Mouse (Mus musculus) hindbrain, embryonic 13.5 days (tissue): ENCODE measurements around the gene Tnrc18. TPM values are rescaled to one million over a fixed set of nuclear protein-coding genes. Genes with fewer than 3 reads are reported as not detected.

Experiments
- ATAC-seq: fragments of 200-750 bp; cut with Nextera tagmentation; 2 replicates; pipeline ENCODE4 v1.8.0; 2017; ENCODE audit warnings: moderate TSS enrichment; ENCODE audit not compliant: low FRiP score
- H3K27ac ChIP-seq: fragments of 300-500 bp; sonication (generic); 2 replicates; pipeline ENCODE4 v1.5.1; 2015; ENCODE audit warnings: inconsistent platforms, mild to moderate bottlenecking, moderate library complexity
- H3K27me3 ChIP-seq: fragments of 300-500 bp; sonication (generic); 2 replicates; pipeline ENCODE4 v1.6.1; 2015; ENCODE audit warnings: mild to moderate bottlenecking, inconsistent platforms
- H3K36me3 ChIP-seq: fragments of 300-500 bp; sonication (generic); 2 replicates; pipeline ENCODE4 v1.6.1; 2015; ENCODE audit warnings: mild to moderate bottlenecking, inconsistent platforms
- H3K4me1 ChIP-seq: fragments of 300-500 bp; sonication (generic); replicated peaks from 2 replicates; pipeline ENCODE4 v1.6.1; 2015; ENCODE audit warnings: inconsistent platforms
- H3K4me2 ChIP-seq: fragments of 300-500 bp; sonication (generic); 2 replicates; pipeline ENCODE4 v1.6.1; 2015; ENCODE audit warnings: inconsistent platforms, mild to moderate bottlenecking, moderate library complexity
- H3K4me3 ChIP-seq: fragments of 300-500 bp; sonication (generic); 2 replicates; pipeline ENCODE4 v1.5.1; 2015; ENCODE audit warnings: mild to moderate bottlenecking, inconsistent platforms
- H3K9ac ChIP-seq: fragments of 300-500 bp; sonication (generic); 2 replicates; pipeline ENCODE4 v1.6.1; 2015; ENCODE audit warnings: mild to moderate bottlenecking, inconsistent platforms
- H3K9me3 ChIP-seq: fragments of 300-500 bp; sonication (generic); 2 replicates; pipeline ENCODE4 v1.6.1; 2016; ENCODE audit warnings: inconsistent platforms
- WGBS: fragments of 180-500 bp; shearing (Covaris S2); methylation state at CpG from one replicate; pipeline ENCODE4 v1.1.7; 2015; 5-methylcytosine and 5-hydroxymethylcytosine counted together
- polyA plus RNA-seq: library from polyadenylated mRNA; unstranded; fragments of >200 nt; fragmentation: Nextera tagmentation; extraction: Ambion mirVana; gene quantifications from 2 replicates; pipeline ENCODE4 v1.2.1, GENCODE M21; 2015

Gene Tnrc18
- polyA plus RNA-seq, 1 experiment from 2014 or later, result 35.8 TPM

DNA sequence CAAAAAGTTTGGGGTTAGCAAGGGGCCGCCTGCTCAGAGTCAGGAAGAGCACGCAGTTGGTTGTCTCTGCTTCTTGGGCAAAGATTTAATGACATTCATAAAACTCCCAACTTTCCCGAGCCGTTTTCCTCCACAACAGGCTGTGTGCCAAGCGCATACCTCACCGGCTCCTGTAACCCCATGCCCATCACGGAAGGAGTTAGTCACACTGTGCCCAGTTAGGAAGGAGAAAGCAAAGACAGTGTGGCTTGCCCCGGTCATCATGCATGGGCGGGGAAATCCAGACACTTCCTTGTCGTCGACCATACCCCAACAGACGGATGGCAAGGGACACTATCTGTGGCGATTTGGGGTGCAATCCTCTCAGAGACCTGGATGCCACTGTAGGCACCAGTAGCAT lies 19.8 kb downstream of the Tnrc18 start:
- no peak overlapping the region for H3K9ac ChIP-seq
- ATAC-seq, result no peak
- H3K4me1 ChIP-seq, result peaks cover 96% of the 10 kb centered on the region
- 0 out of 2 replicates have a peak overlapping the region, but pooled peaks have one; percentile 19 for H3K27ac ChIP-seq
- WGBS, result 82% methylated on average over 13 of the region's 13 CpGs
- H3K9me3 ChIP-seq, result no peaks in the 10 kb centered on the region
- H3K36me3 ChIP-seq, result peaks cover 25% of the 10 kb centered on the region
- no peak overlapping the region for H3K4me3 ChIP-seq
- no peaks in the 10 kb centered on the region for H3K27me3 ChIP-seq
- H3K4me2 ChIP-seq, result no peak overlapping the region

DNA sequence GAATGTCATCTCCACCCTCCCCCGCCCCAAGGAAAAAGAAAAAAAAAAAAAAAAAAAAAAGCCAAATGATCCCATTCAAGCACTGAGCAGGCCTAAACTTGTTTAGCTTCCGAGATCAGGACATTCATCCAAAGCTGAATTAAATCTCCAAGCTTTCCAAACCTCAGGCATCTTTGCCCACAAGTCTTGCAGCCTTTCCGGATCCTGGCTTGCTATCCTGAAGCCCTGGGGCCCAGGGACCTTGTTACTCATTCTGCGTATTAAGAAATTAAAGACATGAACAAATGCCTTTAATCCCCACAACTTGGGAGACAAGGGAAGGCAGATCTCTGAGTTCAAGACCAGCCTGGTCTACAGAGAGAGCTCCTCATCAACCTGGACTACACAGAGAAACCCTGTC lies 20.5 kb downstream of the Tnrc18 start:
- no peak for ATAC-seq
- Histone ChIP-seq H3K9ac (no peak overlapping the region), H3K4me3 (no peak overlapping the region), H3K9me3 (no peaks in the 10 kb centered on the region), H3K4me2 (no peak overlapping the region), H3K27me3 (no peaks in the 10 kb centered on the region), H3K27ac (0 out of 2 replicates have a peak overlapping the region, but pooled peaks have one; percentile 19), H3K4me1 (peaks cover 93% of the 10 kb centered on the region), H3K36me3 (peaks cover 28% of the 10 kb centered on the region)
- WGBS, result 88% methylated on average over 4 of the region's 4 CpGs

DNA sequence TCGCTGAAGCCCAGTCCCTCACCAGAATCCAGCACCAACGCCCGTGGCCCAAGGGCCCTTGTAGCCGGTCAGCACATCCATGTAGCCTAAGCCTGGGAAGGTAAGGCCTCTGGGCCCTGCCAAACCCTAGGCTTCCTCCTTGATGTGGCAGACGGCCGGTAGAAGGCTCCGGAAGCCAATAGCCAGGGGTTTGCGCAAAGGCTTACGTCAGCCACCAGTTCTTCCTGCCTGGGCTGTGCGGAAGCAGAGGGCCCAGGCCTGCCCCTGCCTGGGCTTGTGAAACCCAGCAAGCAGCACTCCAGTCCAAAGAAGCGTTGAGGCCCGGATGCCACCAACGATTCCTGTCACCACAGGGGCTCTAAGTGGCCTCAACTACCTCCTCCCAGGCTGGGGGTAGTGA lies 22.9 kb downstream of the Tnrc18 start:
- Histone ChIP-seq H3K4me1 (peaks cover 85% of the 10 kb centered on the region), H3K9ac (no peak overlapping the region), H3K27ac (no peak overlapping the region), H3K36me3 (peaks cover 32% of the 10 kb centered on the region), H3K9me3 (no peaks in the 10 kb centered on the region), H3K4me3 (no peak overlapping the region), H3K4me2 (no peak overlapping the region), H3K27me3 (no peaks in the 10 kb centered on the region)
- ATAC-seq, result no peak
- WGBS, result 85% methylated on average over 13 of the region's 13 CpGs

DNA sequence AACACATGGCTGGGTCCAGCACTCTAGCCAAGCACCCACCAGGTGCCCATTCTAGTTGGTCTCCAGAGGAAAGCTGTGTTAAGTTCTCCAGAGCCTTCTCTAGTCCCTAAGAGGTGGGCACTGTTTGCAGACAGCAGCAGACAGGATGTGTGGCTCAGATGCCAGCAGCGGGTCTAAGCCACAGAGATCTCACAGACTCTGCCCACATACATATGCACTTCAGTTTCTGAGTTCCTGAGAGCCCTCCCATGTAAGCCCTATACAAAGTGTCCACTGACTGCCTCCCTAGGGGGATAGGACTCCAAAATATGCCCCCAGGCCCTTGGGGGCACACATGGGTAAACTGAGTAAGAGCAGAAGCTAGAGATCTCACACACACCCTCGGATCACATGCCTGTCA lies 23.3 kb downstream of the Tnrc18 start:
- WGBS, result 97% methylated on average over 2 of the region's 2 CpGs
- Histone ChIP-seq H3K27me3 (no peaks in the 10 kb centered on the region), H3K27ac (no peak overlapping the region), H3K9me3 (no peaks in the 10 kb centered on the region), H3K4me1 (peaks cover 80% of the 10 kb centered on the region), H3K9ac (no peak overlapping the region), H3K4me3 (no peak overlapping the region), H3K4me2 (no peak overlapping the region), H3K36me3 (peaks cover 36% of the 10 kb centered on the region)
- no peak for ATAC-seq

DNA sequence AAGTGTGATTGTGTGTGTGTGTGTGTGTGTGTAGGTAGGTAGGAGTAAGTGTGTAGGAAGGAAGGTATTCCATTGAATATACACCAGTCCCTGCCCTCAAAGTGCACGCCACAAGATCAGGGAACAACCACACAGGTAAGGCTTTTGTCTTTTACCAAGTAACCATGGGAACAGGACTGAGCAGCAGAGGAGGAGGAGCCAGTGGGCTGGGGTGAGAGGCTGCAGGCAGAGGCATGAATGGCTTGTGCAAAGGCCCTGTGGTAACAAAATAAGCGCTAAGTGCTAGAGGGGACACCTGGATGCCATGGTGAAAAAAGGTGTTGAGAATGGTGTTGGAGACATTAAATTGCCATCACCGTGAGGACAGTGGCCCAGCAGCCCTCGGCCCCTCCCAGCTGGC lies 24.9 kb downstream of the Tnrc18 start:
- H3K4me2 ChIP-seq, result no peak overlapping the region
- no peak overlapping the region for H3K4me3 ChIP-seq
- peaks cover 66% of the 10 kb centered on the region for H3K4me1 ChIP-seq
- H3K27me3 ChIP-seq, result no peaks in the 10 kb centered on the region
- H3K9ac ChIP-seq, result no peak overlapping the region
- WGBS, result 92% methylated on average over 4 of the region's 4 CpGs
- H3K9me3 ChIP-seq, result no peaks in the 10 kb centered on the region
- no peak for ATAC-seq
- H3K36me3 ChIP-seq, result peaks cover 52% of the 10 kb centered on the region
- H3K27ac ChIP-seq, result no peak overlapping the region

DNA sequence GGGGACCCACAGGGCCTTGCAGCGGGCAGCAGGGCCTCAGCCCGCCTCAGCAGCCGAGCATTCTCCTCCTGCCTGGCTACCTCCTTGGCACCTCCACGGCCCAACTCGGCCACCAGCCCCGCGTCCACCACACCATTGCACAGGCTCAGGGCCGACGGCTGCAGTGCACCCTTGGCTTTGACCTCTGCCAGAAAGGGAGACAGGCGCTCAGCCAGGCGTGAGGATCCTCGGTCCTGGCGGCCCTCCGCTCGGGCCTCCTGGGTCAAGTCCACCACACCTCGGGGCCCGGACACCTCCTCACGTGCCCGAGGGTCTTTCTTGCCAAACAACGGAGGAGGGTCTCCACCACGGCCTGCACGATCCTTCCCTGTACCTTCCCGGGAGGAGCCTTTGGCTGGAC lies 29.2 kb downstream of the Tnrc18 start:
- peaks cover 68% of the 10 kb centered on the region for H3K36me3 ChIP-seq
- 0 out of 2 replicates have a peak overlapping the region, but pooled peaks have one; percentile 4 for H3K27ac ChIP-seq
- H3K9me3 ChIP-seq, result no peaks in the 10 kb centered on the region
- 95% methylated on average over 23 of the region's 23 CpGs for WGBS
- H3K4me3 ChIP-seq, result no peak overlapping the region
- no peaks in the 10 kb centered on the region for H3K27me3 ChIP-seq
- H3K4me1 ChIP-seq, result peaks cover 45% of the 10 kb centered on the region
- H3K4me2 ChIP-seq, result no peak overlapping the region
- H3K9ac ChIP-seq, result no peak overlapping the region
- no peak for ATAC-seq

DNA sequence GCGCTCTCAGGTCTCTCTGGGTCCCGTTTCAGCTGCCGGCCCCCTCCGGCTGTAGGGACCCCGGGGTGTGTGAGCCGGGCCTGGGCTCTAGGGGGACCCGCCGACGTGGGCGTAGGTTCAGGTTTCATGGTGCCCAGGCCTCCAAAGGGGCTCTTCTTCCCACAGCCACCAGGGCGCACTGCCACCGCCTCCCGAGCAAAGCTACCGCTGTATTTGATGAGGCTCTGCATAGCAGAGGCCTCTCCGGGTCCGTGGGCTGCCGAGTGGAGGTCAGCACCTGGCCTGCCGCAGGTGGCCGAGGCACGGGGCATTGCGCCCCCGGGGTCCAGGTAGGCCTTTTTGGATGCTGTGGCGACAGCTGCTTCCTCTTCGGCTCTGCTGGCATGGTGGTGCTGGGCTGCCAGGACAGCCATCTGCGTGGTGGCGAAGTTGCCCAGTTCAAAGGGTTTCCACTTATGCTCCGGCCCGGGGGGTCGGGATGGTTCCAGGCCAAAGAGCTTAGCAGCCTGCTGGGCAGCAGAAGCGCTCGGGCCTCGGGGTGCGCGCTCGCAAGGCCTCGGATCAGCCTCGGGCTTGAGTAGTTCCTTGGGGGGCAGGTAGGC lies 30.1 kb downstream of the Tnrc18 start:
- 86% methylated on average over 36 of the region's 37 CpGs for WGBS
- peaks cover 46% of the 10 kb centered on the region for H3K4me1 ChIP-seq
- H3K4me2 ChIP-seq, result no peak overlapping the region

DNA sequence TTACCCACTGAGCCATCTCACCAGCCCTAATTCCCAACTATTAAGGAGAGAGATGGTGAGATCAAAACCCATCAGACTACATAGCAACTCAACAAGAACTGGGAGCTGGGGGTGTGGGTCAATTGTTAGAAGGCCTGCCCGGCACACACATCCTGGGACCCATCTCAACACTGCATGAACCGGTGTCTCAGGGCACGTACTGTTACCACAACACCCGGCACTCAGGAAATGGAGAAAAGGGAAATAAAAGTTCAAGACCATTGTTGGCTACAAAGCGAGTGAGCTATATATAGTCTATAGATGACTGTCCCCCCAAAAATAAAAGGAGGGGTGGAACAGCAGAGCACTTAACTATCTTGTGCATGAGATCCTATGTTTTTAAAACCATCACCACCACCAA lies 30.8 kb downstream of the Tnrc18 start:
- H3K36me3 ChIP-seq, result peaks cover 71% of the 10 kb centered on the region
- H3K4me1 ChIP-seq, result peaks cover 47% of the 10 kb centered on the region
- no peaks in the 10 kb centered on the region for H3K9me3 ChIP-seq
- no peak overlapping the region for H3K4me2 ChIP-seq
- no peak overlapping the region for H3K27ac ChIP-seq
- H3K9ac ChIP-seq, result no peak overlapping the region
- H3K27me3 ChIP-seq, result no peaks in the 10 kb centered on the region
- 92% methylated on average over 5 of the region's 5 CpGs for WGBS
- ATAC-seq, result no peak
- no peak overlapping the region for H3K4me3 ChIP-seq

More for the DNA sequence above, 30.1 kb downstream of the Tnrc18 start:
- H3K27ac ChIP-seq, result no peak overlapping the region
- ATAC-seq, result no peak
- H3K9me3 ChIP-seq, result no peaks in the 10 kb centered on the region
- peaks cover 68% of the 10 kb centered on the region for H3K36me3 ChIP-seq
- no peaks in the 10 kb centered on the region for H3K27me3 ChIP-seq
- H3K4me3 ChIP-seq, result no peak overlapping the region
- no peak overlapping the region for H3K9ac ChIP-seq

DNA sequence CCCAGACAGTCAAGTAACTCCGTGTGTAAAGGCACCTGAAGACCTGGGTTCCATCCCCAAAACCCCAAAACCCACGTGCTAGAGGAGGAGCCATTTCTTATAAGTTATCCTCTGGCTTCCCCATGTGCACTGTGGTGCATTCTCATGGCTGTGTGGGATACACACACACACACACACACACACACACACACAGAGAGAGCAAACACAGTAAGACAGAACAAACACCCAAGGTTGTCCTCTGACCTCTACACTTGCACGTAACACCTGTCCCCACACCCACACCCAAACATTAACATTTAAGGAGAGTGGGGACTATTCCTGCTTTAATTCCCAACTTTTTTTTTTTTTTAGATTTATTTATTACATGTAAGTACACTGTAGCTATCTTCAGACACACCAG lies 31.2 kb downstream of the Tnrc18 start:
- no peak overlapping the region for H3K27ac ChIP-seq
- no peaks in the 10 kb centered on the region for H3K27me3 ChIP-seq
- no peaks in the 10 kb centered on the region for H3K9me3 ChIP-seq
- whole genome bisulfite sequencing, result 95% methylated on average over 3 of the region's 3 CpGs
- no peak overlapping the region for H3K4me3 ChIP-seq
- H3K4me1 ChIP-seq, result peaks cover 47% of the 10 kb centered on the region
- no peak overlapping the region for H3K4me2 ChIP-seq
- H3K36me3 ChIP-seq, result peaks cover 72% of the 10 kb centered on the region
- H3K9ac ChIP-seq, result no peak overlapping the region
- no peak for ATAC-seq

DNA sequence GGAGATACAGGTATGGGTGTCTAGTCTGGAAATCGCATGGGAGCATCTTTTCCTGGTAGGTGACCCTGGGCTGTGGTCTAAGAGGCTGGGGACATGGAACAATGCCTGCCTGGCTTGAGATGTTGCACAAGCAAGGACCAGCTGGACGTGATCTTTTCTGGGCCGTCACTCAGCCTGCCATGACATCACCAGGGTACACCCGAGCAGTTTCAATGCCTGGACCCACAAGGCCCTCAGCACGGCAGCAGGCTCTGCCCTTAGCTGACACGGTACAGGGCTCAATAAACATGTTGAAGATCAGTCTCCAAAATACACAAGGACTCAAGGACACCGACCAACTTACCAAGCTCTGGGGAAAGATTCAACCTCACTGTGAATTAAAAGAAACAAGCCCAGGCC lies 34.3 kb downstream of the Tnrc18 start:
- no peaks in the 10 kb centered on the region for H3K9me3 ChIP-seq
- no peak overlapping the region for H3K9ac ChIP-seq
- H3K4me1 ChIP-seq, result peaks cover 61% of the 10 kb centered on the region
- no peak for ATAC-seq
- no peaks in the 10 kb centered on the region for H3K27me3 ChIP-seq
- peak overlapping the region; percentile 40; the same call in 1 of the 2 replicates for H3K27ac ChIP-seq
- no peak overlapping the region for H3K4me3 ChIP-seq
- H3K36me3 ChIP-seq, result peaks cover 67% of the 10 kb centered on the region
- H3K4me2 ChIP-seq, result no peak overlapping the region
- WGBS, result 65% methylated on average over 7 of the region's 7 CpGs

DNA sequence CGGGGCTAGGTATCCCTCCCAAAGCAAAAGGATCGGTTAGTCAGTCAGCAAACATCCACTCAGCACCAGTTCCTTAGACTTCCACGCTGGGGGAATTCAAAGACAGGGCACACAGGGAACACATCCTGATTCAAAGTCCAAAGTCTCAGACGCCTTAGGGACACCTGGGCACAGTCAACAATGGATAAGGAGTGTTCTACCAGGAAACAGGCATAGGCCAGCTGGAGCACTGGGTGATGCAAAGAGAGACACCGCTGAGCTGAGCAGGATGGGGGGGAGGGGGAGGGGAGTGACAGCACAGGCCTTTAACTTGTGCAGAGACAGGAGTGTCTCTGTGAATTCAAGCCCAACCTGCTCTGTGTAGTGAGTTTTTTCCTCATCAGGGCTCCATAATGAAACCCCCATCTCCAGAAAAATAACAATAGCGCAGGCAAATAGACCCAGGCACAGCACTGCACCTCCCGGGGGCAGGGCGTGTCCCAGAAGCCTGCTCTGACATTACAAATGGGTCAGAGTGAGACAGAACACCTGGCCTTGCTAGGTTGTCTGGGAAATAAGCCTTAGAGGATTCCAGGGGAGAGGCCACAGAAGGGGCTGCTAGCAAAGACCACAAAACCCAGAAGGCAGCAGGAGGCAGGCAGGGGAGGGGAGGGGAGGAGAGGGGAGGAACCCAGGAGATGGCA lies 34.9 kb downstream of the Tnrc18 start:
- H3K4me3 ChIP-seq, result no peak overlapping the region
- no peaks in the 10 kb centered on the region for H3K9me3 ChIP-seq
- no peak overlapping the region for H3K4me2 ChIP-seq
- H3K27me3 ChIP-seq, result no peaks in the 10 kb centered on the region
- WGBS, result 89% methylated on average over 8 of the region's 8 CpGs
- no peak overlapping the region for H3K9ac ChIP-seq
- no peak for ATAC-seq
- H3K4me1 ChIP-seq, result peaks cover 66% of the 10 kb centered on the region
- peaks cover 62% of the 10 kb centered on the region for H3K36me3 ChIP-seq
- peak overlapping the region; percentile 40; the same call in 1 of the 2 replicates for H3K27ac ChIP-seq

DNA sequence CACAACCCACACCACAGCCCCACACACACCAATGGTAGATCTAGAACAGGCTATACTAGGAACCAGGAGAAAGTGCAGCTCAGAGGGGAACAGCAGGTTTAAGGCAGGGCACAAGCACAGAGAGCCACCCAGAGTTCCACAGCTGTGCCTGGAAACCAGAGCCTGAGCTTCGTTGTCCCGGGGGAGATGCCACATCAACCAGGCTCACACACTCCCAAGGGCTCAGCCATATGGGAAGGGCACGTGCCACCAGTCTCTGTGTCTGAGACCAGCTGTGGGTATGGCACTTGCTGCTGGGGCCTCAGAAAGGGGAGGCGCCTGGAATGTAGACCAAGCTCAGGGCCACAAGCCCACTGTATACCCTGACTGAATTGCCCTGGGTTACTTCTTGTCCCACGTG lies 36.9 kb downstream of the Tnrc18 start:
- no peak overlapping the region for H3K4me2 ChIP-seq
- no peaks in the 10 kb centered on the region for H3K9me3 ChIP-seq
- peaks cover 60% of the 10 kb centered on the region for H3K36me3 ChIP-seq
- no peak overlapping the region for H3K9ac ChIP-seq
- H3K27ac ChIP-seq, result peak overlapping the region; percentile 55; the same call in 1 of the 2 replicates
- peak; percentile 19; the same call in 1 of the 2 replicates for ATAC-seq
- H3K4me1 ChIP-seq, result peaks cover 67% of the 10 kb centered on the region
- 80% methylated on average over 5 of the region's 5 CpGs for WGBS
- H3K27me3 ChIP-seq, result no peaks in the 10 kb centered on the region
- no peak overlapping the region for H3K4me3 ChIP-seq

DNA sequence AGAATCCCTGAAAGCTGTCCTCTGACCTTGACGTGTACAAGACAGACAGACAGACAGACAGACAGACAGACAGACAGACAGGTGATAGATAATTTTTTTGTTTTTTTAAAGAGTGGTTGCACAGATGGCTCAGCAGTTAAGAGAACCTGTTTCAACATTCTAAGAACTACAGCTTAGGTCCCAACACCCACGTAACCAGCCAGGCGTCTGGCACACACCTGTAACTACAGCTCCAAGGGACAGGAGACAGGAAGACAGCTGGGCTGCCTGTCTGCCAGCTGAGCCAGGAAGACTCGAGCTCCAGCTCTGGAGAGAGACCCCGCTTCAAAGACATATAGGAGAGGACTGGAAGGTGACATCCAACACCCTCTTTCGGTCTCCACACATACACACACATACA lies 38.6 kb downstream of the Tnrc18 start:
- H3K9ac ChIP-seq, result no peak overlapping the region
- H3K4me2 ChIP-seq, result no peak overlapping the region
- 83% methylated on average over 6 of the region's 6 CpGs for WGBS
- no peak for ATAC-seq
- no peaks in the 10 kb centered on the region for H3K27me3 ChIP-seq
- H3K27ac ChIP-seq, result no peak overlapping the region; the same call in 1 of the 2 replicates
- no peaks in the 10 kb centered on the region for H3K9me3 ChIP-seq
- H3K4me1 ChIP-seq, result peaks cover 52% of the 10 kb centered on the region
- peaks cover 64% of the 10 kb centered on the region for H3K36me3 ChIP-seq
- no peak overlapping the region for H3K4me3 ChIP-seq
